Mouse (Mus musculus) granulocyte monocyte progenitor cell, adult 5-6 weeks (primary cell): Measurements from ENCODE around the gene Gm47985. TPM values are rescaled to one million over a fixed set of nuclear protein-coding genes. Genes with fewer than 3 reads are reported as not detected.
"Not testable (repeated sequence)": the region's sequence is repeated elsewhere in the genome, so short reads cannot be mapped to it uniquely, and the experiment has no call there.

Source experiments
- ATAC-seq: replicated peaks from 2 replicates; pipeline ENCODE4 v1.8.0; 2016; ENCODE audit warnings: mild to moderate bottlenecking, moderate TSS enrichment, inconsistent platforms; ENCODE audit not compliant: poor library complexity, severe bottlenecking
- total RNA-seq, 2 experiments: library from RNA; stranded (forward) in 1 of 2; stranded (reverse) in 1 of 2; fragments of 200-712, 200-1000 nt in 1 of 2; fragments of >200 nt in 1 of 2; fragmentation: Nextera tagmentation in 1 of 2; gene quantifications; 2 replicates each; pipeline ENCODE4 v1.2.3; 2014 to 2017

Gene Gm47985
- not detected in 2 replicates for total RNA-seq (2014; fragmentation: Nextera tagmentation)
- not detected in 2 replicates for total RNA-seq (2017)

DNA sequence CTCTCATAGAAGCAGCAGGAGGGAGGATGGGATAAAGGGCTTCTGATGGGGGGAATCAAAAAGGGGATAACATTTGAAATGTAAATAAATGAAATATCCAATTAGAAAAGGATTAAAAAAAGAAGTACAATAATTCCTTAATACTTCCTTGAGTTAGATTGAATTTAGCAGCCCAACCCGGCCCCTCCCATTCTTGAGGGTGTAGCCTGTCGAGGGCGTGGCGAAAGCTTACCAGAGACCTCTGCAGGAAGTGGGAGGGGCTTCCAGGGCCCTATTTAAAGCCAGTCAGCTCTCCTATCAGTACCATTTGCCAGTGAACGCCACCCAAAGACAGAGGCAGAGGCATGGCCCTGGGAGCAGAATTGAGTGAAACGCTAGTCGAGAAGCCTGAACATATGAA lies at the start of gene Gm47985:
TSS of gene Gm47985 (plus strand) at position 272 of the 400 bp plus-strand sequence.
- not testable (repeated sequence) for ATAC-seq

DNA sequence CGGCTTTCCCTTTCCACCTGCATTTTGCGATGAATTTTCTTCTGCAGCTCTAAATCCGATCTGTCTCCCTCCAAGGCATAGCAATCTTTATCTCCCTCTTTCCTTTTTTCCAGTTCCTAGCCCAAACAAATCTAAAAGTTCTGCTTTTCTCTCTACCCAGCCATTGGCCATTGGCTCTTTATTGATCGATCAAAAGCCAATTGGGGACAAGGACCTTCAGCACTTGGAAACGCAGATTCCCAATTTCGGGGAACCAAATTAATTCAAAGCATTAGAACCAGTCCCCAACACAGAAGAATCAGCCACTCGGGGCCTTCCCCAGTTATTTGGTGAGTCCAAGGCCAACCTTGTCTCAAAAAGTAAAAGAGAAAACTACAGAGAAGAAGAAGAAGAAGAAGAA lies 49.7 kb upstream of the Gm47985 start:
- no peak for ATAC-seq

DNA sequence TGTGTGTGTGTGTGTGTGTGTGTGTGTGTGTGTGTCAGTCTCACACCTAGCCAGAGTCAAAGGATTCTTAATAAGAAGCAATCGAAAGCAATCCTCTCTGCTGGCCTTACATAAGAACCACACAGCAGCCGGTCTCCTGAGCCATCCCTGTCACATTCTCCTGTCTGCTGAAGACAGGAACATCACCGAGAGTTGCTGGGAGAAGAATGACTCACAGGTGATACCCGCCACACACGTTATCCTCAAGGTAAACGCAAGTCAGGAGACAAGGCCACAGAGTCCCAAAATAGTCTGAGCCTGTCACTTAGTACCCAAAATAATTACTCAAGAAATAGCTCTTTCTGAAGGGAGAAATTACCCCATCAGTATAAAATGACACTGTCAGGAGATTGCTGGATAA lies 43.9 kb upstream of the Gm47985 start:
- no peak for ATAC-seq

DNA sequence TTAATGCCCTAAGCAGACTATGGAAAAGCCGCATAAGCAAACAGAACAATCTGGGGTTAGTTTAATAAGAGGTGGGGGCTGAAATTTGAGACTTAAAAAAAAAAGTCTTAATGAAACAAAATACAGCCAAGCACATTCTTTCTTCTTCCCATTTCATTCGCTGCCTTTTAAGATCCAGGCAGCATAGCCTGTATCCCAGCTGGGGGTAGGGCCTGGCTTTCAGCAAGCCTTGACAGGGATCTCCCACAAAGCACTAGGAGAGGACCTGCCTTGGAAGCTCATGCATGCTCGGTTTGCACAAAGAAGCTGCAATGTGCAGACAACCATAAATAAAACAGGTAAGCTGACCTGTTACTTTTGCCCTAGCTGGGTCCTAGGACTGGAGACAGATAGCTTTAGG lies 41.4 kb upstream of the Gm47985 start:
- no peak for ATAC-seq

DNA sequence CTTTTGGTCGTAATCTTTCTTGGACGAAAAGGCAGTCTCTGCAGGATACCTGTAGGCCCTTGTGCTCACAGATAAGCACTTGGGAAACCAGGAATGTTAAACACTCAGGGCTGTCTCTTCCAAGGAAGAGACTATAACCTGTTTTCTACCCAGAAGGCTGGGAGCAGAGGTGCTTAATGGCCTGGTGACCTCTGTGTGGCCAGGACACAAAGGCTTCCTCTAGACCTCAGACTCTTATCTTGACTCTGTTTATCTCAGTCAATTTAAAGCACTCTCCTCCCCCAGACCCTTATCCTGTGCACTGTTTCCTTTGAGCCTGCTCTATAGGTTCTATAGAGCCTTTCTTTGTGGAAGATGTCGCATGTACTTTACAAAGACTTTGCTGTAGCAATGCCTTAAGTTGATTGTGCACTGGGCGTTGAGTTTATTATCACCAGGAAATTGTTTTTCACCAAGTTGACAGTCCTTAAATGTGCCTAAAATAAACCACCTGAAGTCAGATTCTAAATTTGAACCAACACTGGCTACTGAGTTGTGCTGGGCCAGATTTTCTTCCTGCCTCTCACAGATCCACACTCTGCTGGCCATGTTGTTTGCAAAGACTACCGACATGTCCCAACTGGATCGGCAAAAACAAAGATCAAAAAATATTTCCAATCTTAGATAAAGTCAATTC lies 37.7 kb upstream of the Gm47985 start:
- ATAC-seq = no peak

DNA sequence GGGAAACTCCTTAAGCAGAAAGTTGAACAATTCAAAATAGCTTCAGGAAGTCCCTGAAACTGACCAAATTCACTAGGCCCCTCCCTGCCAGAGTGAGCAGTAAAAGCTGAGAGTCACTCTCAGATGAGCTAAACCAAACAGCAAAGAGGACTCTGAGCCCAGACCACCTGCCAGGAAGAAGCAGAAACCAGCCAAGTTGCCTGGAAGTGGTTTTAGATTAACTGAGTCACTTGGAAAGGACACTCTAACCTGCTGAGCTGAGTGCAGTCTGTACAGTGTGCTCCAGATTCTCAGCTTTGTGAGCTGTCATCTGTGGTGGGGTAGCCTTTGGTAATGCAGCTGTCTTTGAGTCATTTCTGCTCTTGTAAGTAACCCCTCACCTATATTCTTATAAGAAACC lies 34.5 kb upstream of the Gm47985 start:
- ATAC-seq = no peak

DNA sequence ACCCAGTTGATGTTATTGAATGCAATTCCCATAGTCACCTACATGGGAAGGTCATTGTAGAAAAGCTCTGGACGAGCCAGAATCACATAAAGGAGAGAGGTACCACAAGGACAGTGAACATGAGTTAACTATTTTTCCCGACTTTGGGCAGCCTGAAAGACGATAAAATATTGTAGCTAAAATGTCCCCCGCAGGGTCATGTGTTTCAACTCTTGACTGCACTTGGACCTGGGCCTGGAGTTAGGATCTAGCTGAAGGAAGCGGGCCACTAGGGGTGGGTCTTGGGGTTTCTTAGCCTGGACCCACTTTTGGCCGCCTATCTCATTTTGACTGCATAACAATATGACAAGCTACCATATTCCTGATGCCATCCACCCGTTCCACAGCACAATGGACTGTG lies 32.1 kb upstream of the Gm47985 start:
- no peak for ATAC-seq

DNA sequence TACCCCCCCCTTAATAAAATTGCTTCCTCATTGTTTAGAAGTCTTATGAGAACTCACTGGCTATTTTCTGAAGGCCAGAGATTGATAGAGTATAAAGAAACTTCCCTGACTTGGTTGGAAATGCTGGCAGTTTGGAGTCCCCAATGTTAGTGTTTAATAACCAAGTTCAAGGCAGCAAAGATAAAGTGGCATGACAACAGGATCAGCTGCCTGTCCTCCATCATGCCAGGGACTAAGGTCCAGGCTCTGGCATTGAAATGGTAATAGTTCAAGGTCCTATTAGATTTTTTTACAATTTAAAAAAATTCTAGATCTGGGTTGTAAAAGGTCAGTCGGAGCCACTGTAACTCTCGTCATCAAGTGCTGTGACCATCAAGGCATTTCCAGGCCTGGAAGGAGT lies 31.2 kb upstream of the Gm47985 start:
- ATAC-seq = no peak

DNA sequence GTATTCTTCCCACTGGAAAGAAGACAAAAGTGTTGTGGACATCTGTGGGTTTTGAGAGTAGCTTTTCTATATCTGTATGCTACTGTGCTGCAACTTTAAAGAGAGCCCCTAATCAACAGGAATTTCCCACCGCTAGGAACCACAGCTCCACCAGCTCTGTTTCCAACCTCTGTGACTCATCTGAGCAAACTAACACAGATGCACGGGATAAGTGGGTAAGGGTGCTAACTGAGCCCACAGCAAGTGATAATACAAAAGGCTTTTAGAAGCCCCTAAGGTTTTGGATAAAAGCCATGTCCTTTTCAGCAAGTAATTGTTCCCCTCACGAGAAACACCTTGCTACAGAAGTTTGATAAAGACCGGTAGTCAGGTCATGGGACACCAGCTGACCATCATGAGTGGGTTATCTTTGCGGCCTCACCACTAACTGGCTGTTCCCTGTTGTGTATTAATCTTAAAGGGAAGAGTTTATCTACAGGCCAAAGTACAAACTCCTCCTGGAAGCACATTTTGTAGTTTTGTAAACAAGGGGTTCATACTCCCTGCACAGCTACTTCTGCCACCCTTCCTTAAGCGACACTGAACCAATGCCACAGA lies 29.2 kb upstream of the Gm47985 start:
- ATAC-seq = no peak

DNA sequence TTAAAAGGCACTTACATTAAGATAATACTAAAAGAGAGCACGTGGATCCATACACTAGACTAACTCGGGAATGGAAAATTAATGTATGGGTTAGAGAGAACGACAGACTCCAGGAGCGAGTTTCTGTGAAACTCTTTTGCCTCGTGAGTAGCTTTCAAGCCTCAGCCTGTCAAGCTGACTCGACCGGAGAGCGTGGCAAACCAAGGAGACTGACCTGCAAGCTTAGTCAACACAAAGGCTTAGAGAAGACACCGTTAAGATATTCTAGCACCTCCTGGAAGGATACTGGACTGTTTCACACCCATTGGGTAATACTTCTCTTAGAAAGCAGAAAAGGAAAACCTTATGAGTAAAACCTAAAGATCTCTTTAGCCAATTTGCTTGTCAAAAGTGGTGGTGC lies 28.2 kb upstream of the Gm47985 start:
- ATAC-seq = not testable (repeated sequence)

DNA sequence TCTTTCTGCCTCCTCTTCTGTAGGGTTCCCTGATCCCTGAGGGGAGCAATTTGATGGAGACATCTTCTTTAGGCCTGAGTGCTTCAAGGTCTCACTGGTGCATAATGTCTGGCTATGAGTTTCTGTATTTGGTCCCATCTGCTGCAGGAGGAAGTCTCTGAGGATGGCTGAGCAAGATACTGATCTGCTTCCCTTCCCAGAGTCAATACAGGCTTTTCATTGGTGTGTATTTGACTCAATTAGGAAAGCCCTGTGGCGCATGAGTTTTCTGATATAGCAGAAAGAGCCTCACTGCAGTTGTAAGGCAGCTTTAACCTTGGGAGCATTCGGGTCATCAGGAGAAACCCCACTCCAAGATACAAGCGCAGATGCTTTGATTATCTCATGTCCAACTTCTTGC lies 26.2 kb upstream of the Gm47985 start:
- ATAC-seq = no peak

DNA sequence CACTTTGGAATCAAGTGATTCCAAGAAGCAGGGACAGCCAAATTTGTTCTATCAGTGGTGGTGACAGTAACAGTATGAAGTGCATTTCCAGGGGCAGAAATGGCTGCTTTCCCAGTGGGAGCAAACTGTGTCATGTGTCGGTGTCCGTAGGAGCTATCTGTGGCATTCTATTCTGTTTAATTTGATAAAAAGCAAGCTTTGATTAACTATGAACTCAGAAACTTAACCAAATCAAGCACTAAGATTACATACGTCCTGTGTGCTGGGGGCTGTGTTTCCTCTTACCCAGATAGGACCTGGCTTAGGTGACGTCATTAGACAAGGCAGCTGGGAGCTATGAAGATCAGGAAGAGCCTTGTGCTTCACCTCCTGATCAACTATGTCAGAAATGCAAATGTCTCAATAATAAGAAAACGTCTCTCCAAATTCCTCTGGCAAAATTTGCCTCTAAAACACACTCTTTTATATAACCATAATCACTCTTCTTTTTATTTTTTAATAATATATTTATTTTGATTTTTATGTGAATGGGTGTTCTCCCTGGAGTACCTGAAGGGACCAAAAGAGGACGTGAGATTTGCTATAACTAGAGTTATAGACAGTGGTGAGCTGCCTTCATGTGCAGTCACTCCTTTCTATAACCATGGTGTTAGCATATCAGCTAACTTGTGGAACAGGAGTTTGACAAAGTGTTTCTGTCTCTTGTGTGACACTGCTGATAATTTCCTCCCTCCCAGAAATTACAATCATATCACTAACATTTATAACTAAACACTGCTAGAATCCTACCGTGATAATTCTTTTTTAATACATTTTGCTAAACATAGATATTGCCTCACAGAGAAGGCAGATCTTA lies 25.3 kb upstream of the Gm47985 start:
- no peak for ATAC-seq

DNA sequence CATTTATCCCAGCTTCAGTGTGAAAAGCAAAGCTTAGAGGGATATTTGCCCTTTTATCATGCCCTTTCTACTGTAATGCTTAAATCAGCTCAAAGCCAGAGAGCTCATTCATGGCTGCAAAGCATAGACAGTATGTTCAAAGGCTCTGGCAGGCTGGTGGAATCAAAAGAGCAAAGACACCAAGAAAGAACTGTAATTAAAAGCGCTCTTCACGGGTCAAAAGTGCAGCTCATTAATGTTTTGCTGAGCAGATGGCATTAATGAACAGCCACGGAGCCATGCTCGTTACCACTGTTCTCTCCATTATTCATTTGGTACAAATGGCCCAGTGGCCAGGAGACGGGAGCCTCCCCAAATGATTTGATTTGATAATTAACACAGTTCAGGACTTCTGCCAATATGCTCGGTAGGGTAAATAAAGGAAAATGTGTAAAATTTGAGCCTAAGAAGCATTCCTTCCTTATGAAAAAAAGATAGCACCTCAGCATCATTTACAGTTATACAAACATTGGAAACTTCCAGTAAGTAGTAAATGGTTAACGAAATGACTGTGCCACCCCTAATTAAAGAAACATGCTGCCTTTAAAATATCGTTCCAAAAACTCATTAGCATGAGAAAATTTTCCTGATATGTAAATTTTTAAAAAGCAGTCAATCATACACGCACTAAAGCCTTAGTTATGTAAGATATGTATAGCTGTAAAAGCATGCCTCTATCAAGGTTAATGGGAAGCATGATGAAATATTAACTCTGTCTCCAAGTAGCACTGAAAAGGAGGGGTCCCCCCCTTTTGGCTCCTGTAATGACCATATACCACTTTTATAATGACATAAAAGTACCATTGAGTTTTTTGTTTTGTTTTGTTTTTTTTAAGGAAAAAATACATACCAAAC lies 24.1 kb upstream of the Gm47985 start:
- ATAC-seq = no peak

DNA sequence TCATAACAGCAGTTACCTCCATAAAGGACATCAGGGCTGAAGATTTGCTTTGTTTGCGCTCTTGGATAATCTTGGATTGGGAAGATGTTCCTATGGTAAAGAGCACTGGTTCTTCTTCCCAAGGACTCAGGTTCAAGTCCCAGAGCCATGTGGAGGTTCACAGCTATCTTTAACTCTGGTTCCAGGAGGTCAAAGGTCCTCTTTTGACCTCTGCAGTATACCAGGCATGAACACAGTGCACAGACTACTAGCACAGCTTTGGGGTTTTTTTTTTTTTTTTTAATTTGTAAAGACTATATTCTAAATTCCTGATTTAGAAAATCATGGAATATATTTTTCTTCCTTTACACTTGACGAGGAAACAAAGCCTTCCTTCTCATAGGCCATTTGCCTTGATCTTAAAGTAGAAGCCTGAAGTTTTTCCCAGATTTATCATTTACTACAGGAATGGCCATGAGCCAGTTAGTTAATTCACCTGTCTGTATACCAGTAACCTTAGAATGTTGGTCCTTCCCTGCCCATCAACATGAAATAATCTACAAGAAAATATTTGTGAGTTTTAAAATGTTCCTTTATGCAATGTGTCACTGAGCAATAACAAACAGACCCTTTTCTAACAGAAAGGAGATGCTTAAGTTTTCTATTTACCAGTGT lies 23.4 kb upstream of the Gm47985 start:
- ATAC-seq = no peak

DNA sequence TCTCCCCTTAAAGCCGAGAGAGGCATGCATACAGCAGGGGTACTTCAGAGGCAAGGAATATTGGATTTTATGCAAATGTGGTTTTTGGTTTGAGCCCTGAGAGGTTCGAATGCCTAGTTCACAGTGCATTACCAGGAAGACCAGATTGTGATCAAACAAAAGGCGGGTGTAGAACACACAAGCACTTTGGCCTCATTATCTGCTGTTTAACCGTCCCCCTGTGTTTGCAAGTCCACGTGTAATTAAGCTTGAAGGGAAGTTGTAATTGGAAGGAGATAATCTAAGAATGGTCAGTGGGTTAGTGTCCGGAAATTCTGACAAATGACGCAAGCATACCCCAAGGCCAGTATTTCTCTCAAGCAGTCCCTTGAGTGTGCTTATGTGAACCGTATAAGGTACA lies 16.3 kb upstream of the Gm47985 start:
- no peak for ATAC-seq

DNA sequence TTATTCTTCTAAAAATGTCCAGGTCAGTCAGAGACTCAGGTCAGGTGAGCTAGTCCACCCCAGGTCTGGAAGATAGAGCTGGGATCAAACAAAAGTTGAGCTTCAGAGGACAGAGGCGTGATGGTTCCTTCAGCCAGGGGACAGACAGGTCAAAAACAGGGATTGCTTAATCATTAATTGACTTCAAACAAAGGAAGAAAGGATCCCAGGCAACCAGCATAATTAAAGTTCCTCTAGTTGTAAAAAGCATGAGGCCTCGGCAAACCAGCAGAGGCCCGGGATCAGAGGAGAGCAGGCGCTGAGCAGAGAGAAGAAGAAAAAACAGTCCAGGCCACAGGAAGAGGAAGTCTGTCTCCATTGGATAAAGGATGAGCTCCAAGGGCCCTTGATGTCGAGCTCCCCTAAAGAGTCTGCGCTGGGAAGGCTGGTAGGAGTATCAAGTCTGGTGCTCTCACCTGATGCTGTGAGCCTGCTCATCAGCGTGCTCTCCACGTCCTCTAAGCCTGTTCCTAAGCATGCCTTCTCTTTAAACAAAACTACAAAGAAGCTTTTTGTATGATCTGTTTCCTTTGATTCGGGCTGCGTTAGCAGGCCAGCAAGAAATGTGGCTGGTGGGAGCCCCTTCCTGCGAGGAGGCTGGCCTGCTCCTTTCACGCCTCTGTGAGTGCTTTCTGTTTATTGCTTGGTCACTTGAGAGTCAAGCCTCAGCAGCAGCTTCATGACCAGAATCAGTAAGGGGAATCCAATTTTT lies 14.9 kb upstream of the Gm47985 start:
- ATAC-seq = peak; percentile 42

DNA sequence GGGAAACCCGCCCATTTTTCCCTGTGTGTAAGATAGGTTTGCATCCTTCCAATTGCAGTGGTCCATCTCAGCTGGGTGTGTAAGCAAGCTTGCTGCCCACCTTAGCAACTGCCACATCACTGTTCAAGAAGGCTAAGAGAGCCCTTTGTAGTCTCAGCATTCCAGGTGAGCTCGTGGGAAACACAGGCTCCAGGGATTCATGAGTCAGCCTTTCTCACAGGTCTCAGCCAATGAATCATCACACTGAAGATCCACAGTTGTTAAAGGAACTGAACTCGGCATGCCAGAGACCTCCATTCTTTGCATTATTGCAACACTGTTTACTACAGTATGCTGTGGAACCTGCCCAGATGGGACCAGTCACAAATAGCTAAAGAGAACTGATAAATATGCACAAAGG lies 13.7 kb upstream of the Gm47985 start:
- ATAC-seq = no peak

DNA sequence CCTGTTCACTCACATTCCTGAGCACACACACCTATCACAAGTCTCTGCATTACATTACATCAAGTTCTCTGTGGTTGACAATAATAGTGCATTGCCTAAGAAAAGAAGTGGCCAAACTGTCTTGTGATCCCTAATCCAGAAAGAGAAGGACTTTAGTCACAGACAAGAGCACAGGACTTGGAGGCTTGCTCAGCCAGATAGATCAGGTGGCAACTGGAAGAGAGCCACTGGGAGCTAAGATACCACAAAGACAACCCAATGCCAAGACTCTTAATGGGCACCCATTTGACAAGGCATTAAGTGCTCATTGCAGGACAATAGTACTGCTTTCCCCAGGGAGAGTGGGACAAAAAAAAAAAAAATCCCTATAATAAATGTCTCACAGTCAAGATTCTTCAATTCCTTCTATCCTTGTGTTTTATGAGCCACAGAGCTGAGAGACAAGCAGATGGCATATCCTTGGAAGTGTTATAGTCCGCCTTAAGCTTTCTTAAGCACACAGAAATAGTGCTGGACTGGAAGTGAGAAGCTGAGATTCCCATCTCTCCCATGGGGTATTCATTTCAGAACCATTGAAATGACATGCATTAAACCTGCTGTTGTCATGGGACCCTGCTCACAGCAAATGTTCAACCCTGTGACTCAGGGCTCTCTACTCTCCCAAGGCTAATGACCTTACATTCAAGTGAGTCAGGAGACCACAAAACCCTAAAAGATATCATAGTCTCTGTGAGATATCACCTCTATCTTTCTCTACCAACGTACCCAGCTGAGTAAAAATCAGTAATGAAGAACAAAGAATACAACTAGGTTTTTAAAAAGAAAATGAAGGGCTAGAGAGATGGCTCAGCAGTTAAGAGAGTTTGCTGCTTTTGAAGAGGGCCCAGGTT lies 10.5 kb upstream of the Gm47985 start:
- ATAC-seq = no peak
